Mouse (Mus musculus): Measurements from ENCODE around the gene Cited1.
"Not testable (repeated sequence)": the region's sequence is repeated elsewhere in the genome, so short reads cannot be mapped to it uniquely, and the experiment has no call there.

Gene Cited1

GRCm38 (mm10) chrX:102251937-102252860, at the start of gene Cited1:
Cited1 (minus strand) TSS chrX:102252181.
- peak; percentile 67 for DNase-seq

- DNase-seq, result no peak
Observed at GRCm38 (mm10) chrX:102284889-102285288, 32.9 kb upstream of the Cited1 start.

- no peak for DNase-seq
Observed at GRCm38 (mm10) chrX:102262620-102263345, 10.8 kb upstream of the Cited1 start.

DNA sequence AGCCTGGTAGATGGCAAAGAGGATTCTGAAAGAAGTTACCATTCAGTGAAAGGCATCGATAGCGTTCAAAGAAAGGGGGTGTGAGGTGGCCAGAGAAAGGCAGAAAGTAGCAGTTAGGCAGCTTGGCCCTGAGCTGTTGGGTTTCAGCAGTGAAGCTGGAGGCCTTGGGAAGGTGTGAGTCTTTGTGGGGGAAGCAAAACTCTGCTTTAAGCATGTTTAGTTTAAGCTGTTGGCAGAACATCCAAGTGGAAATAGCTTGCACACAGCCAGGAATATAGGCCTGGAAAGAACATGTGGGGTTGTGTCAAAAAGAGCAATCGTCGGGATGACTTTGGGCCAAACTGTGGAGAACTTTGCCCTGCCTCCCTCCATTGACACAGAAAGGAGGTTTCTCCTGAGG, 7.8 kb upstream of the Cited1 start:
- no peak for DNase-seq

GRCm38 (mm10) chrX:102253892-102254291, 1.9 kb upstream of the Cited1 start:
- peak; percentile 2 for DNase-seq

GRCm38 (mm10) chrX:102251221-102251936, 602 bp downstream of the Cited1 start:
- DNase-seq, result no peak

- no peak for DNase-seq
Observed at GRCm38 (mm10) chrX:102250891-102251170, 1.1 kb downstream of the Cited1 start.

GRCm38 (mm10) chrX:102250150-102250890, 1.7 kb downstream of the Cited1 start:
- DNase-seq, result peak; percentile 2

DNA sequence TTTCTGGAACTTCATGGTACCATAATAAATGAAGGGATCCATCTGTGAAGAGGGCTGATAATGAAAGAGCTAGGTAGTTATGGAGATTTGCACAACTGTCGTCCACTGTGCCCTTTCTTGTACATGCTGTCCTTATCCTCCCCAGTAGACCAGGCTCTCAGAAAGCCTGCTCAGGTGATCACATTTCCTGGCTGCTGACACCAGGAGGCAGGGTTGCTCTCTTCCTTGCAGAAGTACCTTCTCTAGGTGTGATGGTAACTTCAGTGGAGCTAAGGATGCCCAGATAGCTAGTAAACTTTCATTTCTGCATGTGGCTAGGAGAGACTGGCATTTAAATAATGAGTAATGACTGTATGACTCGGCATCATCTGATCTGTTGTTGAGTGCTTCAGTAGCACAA, 7.6 kb downstream of the Cited1 start:
- no peak for DNase-seq

DNA sequence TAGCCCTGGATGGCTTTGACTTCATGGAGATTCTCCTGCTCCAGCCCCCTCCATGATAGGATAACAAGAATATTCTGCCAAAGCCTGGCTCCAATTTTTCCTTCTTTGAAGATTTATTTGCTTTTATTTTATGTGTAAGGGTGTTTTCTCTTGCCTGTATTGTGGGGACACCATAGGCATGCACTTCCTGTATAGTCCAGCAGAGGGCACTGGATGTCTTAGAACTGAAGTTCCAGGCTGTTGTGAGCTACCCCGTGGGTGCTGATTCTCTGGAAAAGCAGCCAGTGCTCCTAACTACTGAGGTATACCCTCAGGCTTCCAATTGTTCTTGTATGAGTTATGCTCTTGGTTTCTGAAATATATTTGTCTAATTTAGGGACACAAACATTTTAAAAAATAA, 32.9 kb downstream of the Cited1 start:
- DNase-seq, result peak; percentile 1

GRCm38 (mm10) chrX:102215356-102215755, 36.6 kb downstream of the Cited1 start:
- not testable (repeated sequence) for DNase-seq

Data from right cerebral cortex, adult 18-20 months (tissue).